Mouse (Mus musculus) heart, embryonic 16.5 days (tissue): Measurements from ENCODE around the gene Aspg. TPM values are rescaled to one million over a fixed set of nuclear protein-coding genes. Genes with fewer than 3 reads are reported as not detected.

Experiments used
- ATAC-seq: fragments of 200-750 bp; cut with Nextera tagmentation; replicated peaks from 2 replicates; pipeline ENCODE4 v1.8.0; 2017; ENCODE audit warnings: moderate number of reproducible peaks; ENCODE audit not compliant: insufficient read depth, low FRiP score; ENCODE audit errors: extremely low read depth
- H3K27ac ChIP-seq: fragments of 300-500 bp; sonication (generic); 2 replicates; pipeline ENCODE4 v1.5.1; 2014; ENCODE audit warnings: mild to moderate bottlenecking, low read length, control low read depth, moderate library complexity
- H3K27me3 ChIP-seq: fragments of 300-500 bp; sonication (generic); 2 replicates; pipeline ENCODE4 v1.6.1; 2014; ENCODE audit warnings: low read length, mixed read lengths; ENCODE audit not compliant: control insufficient read depth, insufficient read depth
- H3K36me3 ChIP-seq: fragments of 300-500 bp; sonication (generic); 2 replicates; pipeline ENCODE4 v1.6.1; 2014; ENCODE audit not compliant: control insufficient read depth, insufficient read depth
- H3K4me1 ChIP-seq: fragments of 300-500 bp; sonication (generic); 2 replicates; pipeline ENCODE4 v1.6.1; 2014; ENCODE audit warnings: low read length, mixed read lengths; ENCODE audit not compliant: control insufficient read depth, insufficient read depth
- H3K4me2 ChIP-seq: fragments of 300-500 bp; sonication (generic); 2 replicates; pipeline ENCODE4 v1.6.1; 2014; ENCODE audit warnings: low read depth, mild to moderate bottlenecking, control low read depth, low read length
- H3K4me3 ChIP-seq: fragments of 300-500 bp; sonication (generic); 2 replicates; pipeline ENCODE4 v1.5.1; 2014; ENCODE audit warnings: mild to moderate bottlenecking, control low read depth, low read length
- H3K9ac ChIP-seq: fragments of 300-500 bp; sonication (generic); 2 replicates; pipeline ENCODE4 v1.6.1; 2014; ENCODE audit warnings: low read length, control low read depth
- H3K9me3 ChIP-seq: fragments of 300-500 bp; sonication (generic); replicated peaks from 2 replicates; pipeline ENCODE4 v1.6.1; 2016; ENCODE audit warnings: low read length; ENCODE audit not compliant: control insufficient read depth
- WGBS: fragments of 180-500 bp; shearing (Covaris S2); extraction: QIAGEN DNeasy Blood & Tissue Kit; methylation state at CpG from one replicate; pipeline ENCODE4 v1.1.7; 2014; 5-methylcytosine and 5-hydroxymethylcytosine counted together
- polyA plus RNA-seq: library from polyadenylated mRNA; unstranded; fragments of >200 nt; fragmentation: Nextera tagmentation; extraction: Ambion mirVana; gene quantifications from 2 replicates; pipeline ENCODE4 v1.2.1, GENCODE M21; 2015

Gene Aspg
- polyA plus RNA-seq, 1 experiment from 2014 or later: 0.59 TPM

GRCm38 (mm10) chr12:112151980-112152362 is 45.5 kb downstream of the Aspg start:
- H3K36me3 ChIP-seq: no peaks in the 10 kb centered on the region
- 61% methylated on average over 6 of the region's 6 CpGs for WGBS
- H3K9ac ChIP-seq: no peak overlapping the region
- H3K27me3 ChIP-seq: peaks cover 15% of the 10 kb centered on the region
- peaks cover 21% of the 10 kb centered on the region for H3K4me1 ChIP-seq
- H3K9me3 ChIP-seq: no peaks in the 10 kb centered on the region
- ATAC-seq: no peak
- H3K27ac ChIP-seq: no peak overlapping the region
- H3K4me3 ChIP-seq: no peak overlapping the region
- no peak overlapping the region for H3K4me2 ChIP-seq

- 0 out of 2 replicates have a peak, but pooled peaks have one; percentile 20 for ATAC-seq
- H3K4me2 ChIP-seq: no peak overlapping the region
- no peaks in the 10 kb centered on the region for H3K9me3 ChIP-seq
- peaks cover 3% of the 10 kb centered on the region; the same call in 1 of the 2 replicates for H3K27me3 ChIP-seq
- no peak overlapping the region for H3K9ac ChIP-seq
- 72% methylated on average over 12 of the region's 12 CpGs for WGBS
- H3K4me1 ChIP-seq: peaks cover 21% of the 10 kb centered on the region
- H3K36me3 ChIP-seq: no peaks in the 10 kb centered on the region
- no peak overlapping the region for H3K4me3 ChIP-seq
- peak overlapping the region; percentile 84 for H3K27ac ChIP-seq
Observed at GRCm38 (mm10) chr12:112153597-112153996, 47.1 kb downstream of the Aspg start.

GRCm38 (mm10) chr12:112154476-112154875 is 48.0 kb downstream of the Aspg start:
- Histone ChIP-seq H3K9me3 (no peaks in the 10 kb centered on the region), H3K27me3 (no peaks in the 10 kb centered on the region), H3K4me2 (no peak overlapping the region), H3K9ac (no peak overlapping the region), H3K4me1 (peaks cover 21% of the 10 kb centered on the region), H3K4me3 (no peak overlapping the region), H3K36me3 (no peaks in the 10 kb centered on the region), H3K27ac (peak overlapping the region; percentile 84)
- ATAC-seq: no peak
- 66% methylated on average over 5 of the region's 5 CpGs for WGBS

GRCm38 (mm10) chr12:112155218-112156051 is 49.0 kb downstream of the Aspg start:
- peak; percentile 45 for ATAC-seq
- WGBS: 51% methylated on average over 16 of the region's 16 CpGs
- peak overlapping the region; percentile 57 for H3K9ac ChIP-seq

GRCm38 (mm10) chr12:112156804-112157203 is 50.3 kb downstream of the Aspg start:
- ATAC-seq: no peak
- Histone ChIP-seq H3K9me3 (no peaks in the 10 kb centered on the region), H3K4me1 (peaks cover 16% of the 10 kb centered on the region), H3K27me3 (no peaks in the 10 kb centered on the region), H3K36me3 (no peaks in the 10 kb centered on the region), H3K4me3 (no peak overlapping the region), H3K4me2 (no peak overlapping the region), H3K9ac (no peak overlapping the region), H3K27ac (no peak overlapping the region)
- WGBS: 80% methylated on average over 6 of the region's 6 CpGs

More at GRCm38 (mm10) chr12:112155218-112156051, 49.0 kb downstream of the Aspg start:
- Histone ChIP-seq H3K4me1 (peaks cover 16% of the 10 kb centered on the region), H3K27ac (peak overlapping the region; percentile 84), H3K27me3 (no peaks in the 10 kb centered on the region), H3K9me3 (no peaks in the 10 kb centered on the region), H3K36me3 (no peaks in the 10 kb centered on the region), H3K4me3 (no peak overlapping the region), H3K4me2 (no peak overlapping the region; the same call in 1 of the 2 replicates)

GRCm38 (mm10) chr12:112158246-112158645 is 51.8 kb downstream of the Aspg start:
- WGBS: 70% methylated on average over 8 of the region's 8 CpGs
- H3K36me3 ChIP-seq: no peaks in the 10 kb centered on the region
- H3K4me1 ChIP-seq: peaks cover 16% of the 10 kb centered on the region
- H3K9me3 ChIP-seq: no peaks in the 10 kb centered on the region
- no peak for ATAC-seq
- no peak overlapping the region for H3K9ac ChIP-seq
- no peaks in the 10 kb centered on the region for H3K27me3 ChIP-seq
- H3K27ac ChIP-seq: no peak overlapping the region
- H3K4me3 ChIP-seq: no peak overlapping the region
- no peak overlapping the region for H3K4me2 ChIP-seq

GRCm38 (mm10) chr12:112158784-112159183 is 52.3 kb downstream of the Aspg start:
- ATAC-seq: no peak
- Histone ChIP-seq H3K27me3 (no peaks in the 10 kb centered on the region), H3K4me3 (no peak overlapping the region), H3K9me3 (no peaks in the 10 kb centered on the region), H3K36me3 (no peaks in the 10 kb centered on the region), H3K4me2 (no peak overlapping the region), H3K4me1 (peaks cover 19% of the 10 kb centered on the region), H3K9ac (no peak overlapping the region), H3K27ac (no peak overlapping the region)

- H3K4me2 ChIP-seq: no peak overlapping the region
- peaks cover 22% of the 10 kb centered on the region for H3K4me1 ChIP-seq
- 0 out of 2 replicates have a peak, but pooled peaks have one; percentile 15 for ATAC-seq
Observed at GRCm38 (mm10) chr12:112163981-112164839, 57.7 kb downstream of the Aspg start.

GRCm38 (mm10) chr12:112164840-112165219 is 58.4 kb downstream of the Aspg start:
- Histone ChIP-seq H3K9ac (no peak overlapping the region), H3K4me2 (no peak overlapping the region), H3K4me1 (peaks cover 25% of the 10 kb centered on the region), H3K27me3 (no peaks in the 10 kb centered on the region), H3K4me3 (no peak overlapping the region), H3K27ac (no peak overlapping the region), H3K9me3 (no peaks in the 10 kb centered on the region), H3K36me3 (no peaks in the 10 kb centered on the region)
- no peak for ATAC-seq
- WGBS: 71% methylated on average over 6 of the region's 6 CpGs

More at GRCm38 (mm10) chr12:112163981-112164839, 57.7 kb downstream of the Aspg start:
- Histone ChIP-seq H3K4me3 (no peak overlapping the region), H3K27ac (no peak overlapping the region), H3K9me3 (no peaks in the 10 kb centered on the region), H3K27me3 (no peaks in the 10 kb centered on the region), H3K36me3 (no peaks in the 10 kb centered on the region), H3K9ac (no peak overlapping the region)
- 21% methylated on average over 16 of the region's 16 CpGs for WGBS
